Mouse (Mus musculus): Measurements from ENCODE around the gene Spc24. TPM values are rescaled to one million over a fixed set of nuclear protein-coding genes. Genes with fewer than 3 reads are reported as not detected.
"Not testable (repeated sequence)": the region's sequence is repeated elsewhere in the genome, so short reads cannot be mapped to it uniquely, and the experiment has no call there.

Gene Spc24
- total and polyA plus RNA-seq, 3 experiments = 5.1 to 6.8 (median 6.0) TPM

- intact Hi-C loops (cut with DNase I) = no loop called here
- Histone ChIP-seq H3K27me3 (ENCODE audit: control insufficient read depth, insufficient read depth, low read length) (no peaks in the 10 kb centered on the region), H3K9ac (ENCODE audit: low read depth, low read length) (no peak overlapping the region), H3K27ac (peak overlapping the region; percentile 62), H3K4me1 (ENCODE audit: control insufficient read depth, insufficient read depth, low read length) (peaks cover 24% of the 10 kb centered on the region), H3K36me3 (ENCODE audit: control insufficient read depth, insufficient read depth, low read length) (peaks cover 13% of the 10 kb centered on the region), H3K4me3 (no peak overlapping the region), H3K79me2 (replicated peaks; ENCODE audit: control insufficient read depth, insufficient read depth, low read length) (peaks cover 3% of the 10 kb centered on the region; the same call in 1 of the 2 replicates)
- peak; percentile 71 to 80 for DNase-seq
- WGBS = 9% methylated on average over 8 of the region's 8 CpGs
- TF ChIP-seq POLR2A (IDR thresholded peaks at IDR 0.05; ENCODE audit: insufficient read depth, low read depth, low read length) (peak; percentile 27; the same call in 1 of the 2 replicates), EP300 (IDR thresholded peaks at IDR 0.05; ENCODE audit: insufficient read depth, low read depth, low read length) (peak; percentile 65; the same call in 1 of the 2 replicates), CTCF (IDR thresholded peaks at IDR 0.05) (no peak)
Measured at GRCm38 (mm10) chr9:21791861-21792260, 31.8 kb upstream of the Spc24 start.

GRCm38 (mm10) chr9:21788234-21788633 lies 28.1 kb upstream of the Spc24 start:
- WGBS = 51% methylated on average over 9 of the region's 9 CpGs
- Histone ChIP-seq H3K4me1 (ENCODE audit: control insufficient read depth, insufficient read depth, low read length) (peaks cover 19% of the 10 kb centered on the region), H3K27me3 (ENCODE audit: control insufficient read depth, insufficient read depth, low read length) (no peaks in the 10 kb centered on the region), H3K9ac (ENCODE audit: low read depth, low read length) (no peak overlapping the region), H3K4me3 (no peak overlapping the region), H3K36me3 (ENCODE audit: control insufficient read depth, insufficient read depth, low read length) (peaks cover 13% of the 10 kb centered on the region), H3K79me2 (replicated peaks; ENCODE audit: control insufficient read depth, insufficient read depth, low read length) (peaks cover 1% of the 10 kb centered on the region; the same call in 1 of the 2 replicates), H3K27ac (peak overlapping the region; percentile 47)
- intact Hi-C loops (cut with DNase I) = no loop called here
- no peak for TF ChIP-seq EP300 (IDR thresholded peaks at IDR 0.05; ENCODE audit: insufficient read depth, low read depth, low read length)
- TF ChIP-seq CTCF (IDR thresholded peaks at IDR 0.05) = no peak
- TF ChIP-seq POLR2A (IDR thresholded peaks at IDR 0.05; ENCODE audit: insufficient read depth, low read depth, low read length) = no peak
- no peak for DNase-seq

- TF ChIP-seq EP300 (IDR thresholded peaks at IDR 0.05; ENCODE audit: insufficient read depth, low read depth, low read length) = no peak
- TF ChIP-seq CTCF (IDR thresholded peaks at IDR 0.05) = no peak
- Histone ChIP-seq H3K9ac (ENCODE audit: low read depth, low read length) (peak overlapping the region; percentile 3; the same call in 1 of the 2 replicates), H3K4me1 (ENCODE audit: control insufficient read depth, insufficient read depth, low read length) (peaks cover 16% of the 10 kb centered on the region), H3K27ac (peak overlapping the region; percentile 47), H3K36me3 (ENCODE audit: control insufficient read depth, insufficient read depth, low read length) (peaks cover 8% of the 10 kb centered on the region; the same call in 1 of the 2 replicates), H3K27me3 (ENCODE audit: control insufficient read depth, insufficient read depth, low read length) (no peaks in the 10 kb centered on the region), H3K4me3 (no peak overlapping the region), H3K79me2 (replicated peaks; ENCODE audit: control insufficient read depth, insufficient read depth, low read length) (peaks cover 1% of the 10 kb centered on the region; the same call in 1 of the 2 replicates)
- intact Hi-C loops (cut with DNase I) = loop anchor here (1.0 kb wide), 1 partner anchor 17 kb away; no protein-coding TSS in a partner anchor
- DNase-seq = no peak
- 64% methylated on average over 5 of the region's 5 CpGs for WGBS
Measured at GRCm38 (mm10) chr9:21787654-21788053, 27.6 kb upstream of the Spc24 start.

GRCm38 (mm10) chr9:21786906-21787305 lies 26.8 kb upstream of the Spc24 start:
- peak; percentile 71 to 83 for DNase-seq
- H3K9ac ChIP-seq (ENCODE audit: low read depth, low read length) = no peak overlapping the region
- intact Hi-C loops (cut with DNase I) = loop anchor here (1.0 kb wide), 1 partner anchor 17 kb away; no protein-coding TSS in a partner anchor
- no peak overlapping the region for H3K4me3 ChIP-seq
- TF ChIP-seq POLR2A (IDR thresholded peaks at IDR 0.05; ENCODE audit: insufficient read depth, low read depth, low read length) = no peak
- peak; percentile 93 for TF ChIP-seq CTCF (IDR thresholded peaks at IDR 0.05)
- TF ChIP-seq EP300 (IDR thresholded peaks at IDR 0.05; ENCODE audit: insufficient read depth, low read depth, low read length) = 0 out of 2 replicates have a peak, but pooled peaks have one; percentile 39
- H3K79me2 ChIP-seq (replicated peaks; ENCODE audit: control insufficient read depth, insufficient read depth, low read length) = peaks cover 1% of the 10 kb centered on the region; the same call in 1 of the 2 replicates
- H3K4me1 ChIP-seq (ENCODE audit: control insufficient read depth, insufficient read depth, low read length) = peaks cover 13% of the 10 kb centered on the region
- WGBS = 8% methylated on average over 6 of the region's 6 CpGs
- peaks cover 5% of the 10 kb centered on the region for H3K36me3 ChIP-seq (ENCODE audit: control insufficient read depth, insufficient read depth, low read length)
- no peaks in the 10 kb centered on the region for H3K27me3 ChIP-seq (ENCODE audit: control insufficient read depth, insufficient read depth, low read length)
- H3K27ac ChIP-seq = peak overlapping the region; percentile 33; the same call in 1 of the 2 replicates

GRCm38 (mm10) chr9:21786309-21786708 lies 26.2 kb upstream of the Spc24 start:
- H3K4me1 ChIP-seq (ENCODE audit: control insufficient read depth, insufficient read depth, low read length); H3K36me3 ChIP-seq (ENCODE audit: control insufficient read depth, insufficient read depth, low read length); H3K27ac ChIP-seq; H3K27me3 ChIP-seq (ENCODE audit: control insufficient read depth, insufficient read depth, low read length); intact Hi-C loops (cut with DNase I); H3K9ac ChIP-seq (ENCODE audit: low read depth, low read length); H3K4me3 ChIP-seq; DNase-seq; H3K79me2 ChIP-seq (replicated peaks; ENCODE audit: control insufficient read depth, insufficient read depth, low read length): not testable (repeated sequence)
- WGBS = 66% methylated on average over 2 of the region's 2 CpGs

- no peaks in the 10 kb centered on the region; the same call in none of the 2 replicates for H3K36me3 ChIP-seq (ENCODE audit: control insufficient read depth, insufficient read depth, low read length)
- no peak overlapping the region for H3K9ac ChIP-seq (ENCODE audit: low read depth, low read length)
- peaks cover 9% of the 10 kb centered on the region for H3K4me1 ChIP-seq (ENCODE audit: control insufficient read depth, insufficient read depth, low read length)
- 54% methylated on average over 7 of the region's 7 CpGs for WGBS
- H3K27ac ChIP-seq = peak overlapping the region; percentile 43
- no peaks in the 10 kb centered on the region; the same call in 1 of the 2 replicates for H3K79me2 ChIP-seq (replicated peaks; ENCODE audit: control insufficient read depth, insufficient read depth, low read length)
- intact Hi-C loops (cut with DNase I) = loop anchor here (2.0 kb wide), 1 partner anchor 16 kb away; no protein-coding TSS in a partner anchor
- no peak overlapping the region for H3K4me3 ChIP-seq
- TF ChIP-seq CTCF (IDR thresholded peaks at IDR 0.05) (no peak), POLR2A (IDR thresholded peaks at IDR 0.05; ENCODE audit: insufficient read depth, low read depth, low read length) (no peak), EP300 (IDR thresholded peaks at IDR 0.05; ENCODE audit: insufficient read depth, low read depth, low read length) (peak; percentile 50; the same call in 1 of the 2 replicates)
- no peak for DNase-seq
- H3K27me3 ChIP-seq (ENCODE audit: control insufficient read depth, insufficient read depth, low read length) = no peaks in the 10 kb centered on the region
Measured at GRCm38 (mm10) chr9:21784517-21785307, 24.6 kb upstream of the Spc24 start.

Data from heart, adult 2 months (tissue).